Mouse (Mus musculus) limb, embryonic 11.5 days (tissue): ENCODE data around the gene H2-Q4. TPM values are rescaled to one million over a fixed set of nuclear protein-coding genes. Genes with fewer than 3 reads are reported as not detected.
"Not testable (repeated sequence)": the region's sequence is repeated elsewhere in the genome, so short reads cannot be mapped to it uniquely, and the experiment has no call there.

Source experiments
- ATAC-seq: fragments of 200-750 bp; cut with Nextera tagmentation; 2 replicates; pipeline ENCODE4 v1.8.0; 2017; ENCODE audit warnings: low read depth; ENCODE audit not compliant: insufficient number of reproducible peaks, low FRiP score, low TSS enrichment
- DNase-seq: peaks from one replicate; pipeline ENCODE4 v3.0.0-alpha.2; 2015; ENCODE audit warnings: low spot score
- H3K27ac ChIP-seq: fragments of 300-500 bp; sonication (generic); replicated peaks from 2 replicates; pipeline ENCODE4 v1.5.1; 2014; ENCODE audit warnings: low read depth, mild to moderate bottlenecking, low read length
- H3K27me3 ChIP-seq: fragments of 300-500 bp; sonication (generic); 2 replicates; pipeline ENCODE4 v1.6.1; 2014; ENCODE audit warnings: mild to moderate bottlenecking, low read length, mixed read lengths; ENCODE audit not compliant: control insufficient read depth, insufficient read depth
- H3K36me3 ChIP-seq: fragments of 300-500 bp; sonication (generic); 2 replicates; pipeline ENCODE4 v1.6.1; 2014; ENCODE audit warnings: mild to moderate bottlenecking, low read length, moderate library complexity, mixed read lengths; ENCODE audit not compliant: control insufficient read depth, insufficient read depth
- H3K4me1 ChIP-seq: fragments of 300-500 bp; sonication (generic); 2 replicates; pipeline ENCODE4 v1.6.1; 2014; ENCODE audit warnings: low read length, mixed read lengths; ENCODE audit not compliant: control insufficient read depth, insufficient read depth
- H3K4me2 ChIP-seq: fragments of 300-500 bp; sonication (generic); 2 replicates; pipeline ENCODE4 v1.6.1; 2014; ENCODE audit warnings: low read depth, mild to moderate bottlenecking, moderate library complexity; ENCODE audit not compliant: severe bottlenecking
- H3K4me3 ChIP-seq: fragments of 300-500 bp; sonication (generic); 2 replicates; pipeline ENCODE4 v1.5.1; 2014; ENCODE audit warnings: low read depth, low read length
- H3K9ac ChIP-seq: fragments of 300-500 bp; sonication (generic); 2 replicates; pipeline ENCODE4 v1.6.1; 2014; ENCODE audit warnings: mild to moderate bottlenecking, low read length
- H3K9me3 ChIP-seq: fragments of 300-500 bp; sonication (generic); 2 replicates; pipeline ENCODE4 v1.6.1; 2016; ENCODE audit warnings: low read length; ENCODE audit not compliant: control insufficient read depth
- WGBS: fragments of 180-500 bp; shearing (Covaris S2); extraction: QIAGEN DNeasy Blood & Tissue Kit; methylation state at CpG from one replicate; pipeline ENCODE4 v1.1.7; 2014; 5-methylcytosine and 5-hydroxymethylcytosine counted together
- polyA plus RNA-seq: library from polyadenylated mRNA; unstranded; fragments of >200 nt; fragmentation: Nextera tagmentation; extraction: Ambion mirVana; gene quantifications from 2 replicates; pipeline ENCODE4 v1.2.1, GENCODE M21; 2014

The H2-Q4 gene
- polyA plus RNA-seq, 1 experiment from 2014 or later = 3.6 TPM

- Histone ChIP-seq H3K4me1 (no peaks in the 10 kb centered on the region), H3K9ac (no peak overlapping the region), H3K9me3 (no peaks in the 10 kb centered on the region), H3K27me3 (peaks cover 12% of the 10 kb centered on the region), H3K36me3 (no peaks in the 10 kb centered on the region), H3K4me2 (no peak overlapping the region), H3K27ac (no peak overlapping the region), H3K4me3 (no peak overlapping the region)
- DNase-seq (peak; percentile 10), ATAC-seq (no peak)
- WGBS = 49% methylated on average over 1 of the region's 1 CpGs
These were observed 22.3 kb upstream of the H2-Q4 start for GRCm38 (mm10) chr17:35357086-35357485.

- Histone ChIP-seq H3K9ac (0 out of 2 replicates have a peak overlapping the region, but pooled peaks have one; percentile 22), H3K4me2 (peak overlapping the region; percentile 74), H3K36me3 (no peaks in the 10 kb centered on the region), H3K4me1 (no peaks in the 10 kb centered on the region), H3K9me3 (no peaks in the 10 kb centered on the region), H3K4me3 (peak overlapping the region; percentile 31), H3K27ac (no peak overlapping the region), H3K27me3 (peaks cover 12% of the 10 kb centered on the region)
- peak; percentile 31 for DNase-seq
- 9% methylated on average over 38 of the region's 38 CpGs for WGBS
- no peak for ATAC-seq
These were observed 20.5 kb upstream of the H2-Q4 start for GRCm38 (mm10) chr17:35358763-35359469.

GRCm38 (mm10) chr17:35359470-35359862 is 20.0 kb upstream of the H2-Q4 start:
- no peak overlapping the region for H3K27ac ChIP-seq
- H3K9ac ChIP-seq = 0 out of 2 replicates have a peak overlapping the region, but pooled peaks have one; percentile 22
- ATAC-seq (no peak), DNase-seq (no peak)
- no peaks in the 10 kb centered on the region for H3K4me1 ChIP-seq
- H3K4me2 ChIP-seq = peak overlapping the region; percentile 74
- 15% methylated on average over 21 of the region's 21 CpGs for WGBS
- H3K36me3 ChIP-seq = no peaks in the 10 kb centered on the region
- no peaks in the 10 kb centered on the region for H3K9me3 ChIP-seq
- peak overlapping the region; percentile 31 for H3K4me3 ChIP-seq
- peaks cover 12% of the 10 kb centered on the region for H3K27me3 ChIP-seq

DNA sequence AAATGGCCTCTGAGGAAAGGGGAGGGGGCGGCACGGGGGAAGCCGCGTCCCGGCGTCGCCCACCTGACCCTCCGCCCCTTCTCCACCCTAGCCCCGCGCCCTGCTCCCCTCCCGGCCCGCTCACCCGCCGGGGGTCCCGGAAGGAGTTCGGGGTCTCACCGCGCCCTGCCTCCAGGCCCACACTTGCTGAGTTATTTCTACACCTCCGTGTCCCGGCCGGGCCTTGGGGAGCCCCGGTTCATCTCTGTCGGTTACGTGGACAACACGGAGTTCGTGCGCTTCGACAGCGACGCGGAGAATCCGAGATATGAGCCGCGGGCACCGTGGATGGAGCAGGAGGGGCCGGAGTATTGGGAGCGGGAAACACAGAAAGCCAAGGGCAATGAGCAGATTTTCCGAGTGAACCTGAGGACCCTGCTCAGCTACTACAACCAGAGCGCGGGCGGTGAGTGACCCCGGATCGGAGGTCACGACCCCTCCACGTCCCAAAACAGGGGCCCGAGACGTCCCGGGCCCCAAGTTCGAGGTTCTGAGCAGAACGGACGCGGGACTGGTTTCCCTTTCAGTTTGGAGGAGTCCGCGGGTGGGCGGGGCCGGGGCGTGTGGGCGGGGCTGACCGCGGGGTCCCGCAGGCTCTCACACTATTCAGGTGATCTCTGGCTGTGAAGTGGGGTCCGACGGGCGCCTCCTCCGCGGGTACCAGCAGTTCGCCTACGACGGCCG is 473 bp downstream of the H2-Q4 start:
- DNase-seq (peak; percentile 61), ATAC-seq (peak; percentile 73)
- Histone ChIP-seq H3K36me3 (no peaks in the 10 kb centered on the region), H3K9me3 (no peaks in the 10 kb centered on the region), H3K4me3 (peak overlapping the region; percentile 61), H3K4me2 (peak overlapping the region; percentile 90), H3K9ac (peak overlapping the region; percentile 64), H3K27me3 (no peaks in the 10 kb centered on the region), H3K4me1 (no peaks in the 10 kb centered on the region), H3K27ac (no peak overlapping the region)
- WGBS = 1% methylated on average over 66 of the region's 70 CpGs

- not testable (repeated sequence) for H3K9me3 ChIP-seq, H3K4me3 ChIP-seq, H3K4me2 ChIP-seq, H3K27ac ChIP-seq, H3K36me3 ChIP-seq, H3K9ac ChIP-seq, H3K4me1 ChIP-seq, ATAC-seq, H3K27me3 ChIP-seq
- WGBS = 6% methylated on average over 7 of the region's 7 CpGs
- DNase-seq = peak; percentile 76
These were observed 10.4 kb downstream of the H2-Q4 start for GRCm38 (mm10) chr17:35389796-35390195.

GRCm38 (mm10) chr17:35392671-35393070 is 13.3 kb downstream of the H2-Q4 start:
- not testable (repeated sequence) for H3K27me3 ChIP-seq, ATAC-seq, H3K27ac ChIP-seq, H3K9ac ChIP-seq, H3K36me3 ChIP-seq, DNase-seq, H3K4me1 ChIP-seq, H3K4me2 ChIP-seq, H3K9me3 ChIP-seq, H3K4me3 ChIP-seq
- 73% methylated on average over 2 of the region's 2 CpGs for WGBS

DNA sequence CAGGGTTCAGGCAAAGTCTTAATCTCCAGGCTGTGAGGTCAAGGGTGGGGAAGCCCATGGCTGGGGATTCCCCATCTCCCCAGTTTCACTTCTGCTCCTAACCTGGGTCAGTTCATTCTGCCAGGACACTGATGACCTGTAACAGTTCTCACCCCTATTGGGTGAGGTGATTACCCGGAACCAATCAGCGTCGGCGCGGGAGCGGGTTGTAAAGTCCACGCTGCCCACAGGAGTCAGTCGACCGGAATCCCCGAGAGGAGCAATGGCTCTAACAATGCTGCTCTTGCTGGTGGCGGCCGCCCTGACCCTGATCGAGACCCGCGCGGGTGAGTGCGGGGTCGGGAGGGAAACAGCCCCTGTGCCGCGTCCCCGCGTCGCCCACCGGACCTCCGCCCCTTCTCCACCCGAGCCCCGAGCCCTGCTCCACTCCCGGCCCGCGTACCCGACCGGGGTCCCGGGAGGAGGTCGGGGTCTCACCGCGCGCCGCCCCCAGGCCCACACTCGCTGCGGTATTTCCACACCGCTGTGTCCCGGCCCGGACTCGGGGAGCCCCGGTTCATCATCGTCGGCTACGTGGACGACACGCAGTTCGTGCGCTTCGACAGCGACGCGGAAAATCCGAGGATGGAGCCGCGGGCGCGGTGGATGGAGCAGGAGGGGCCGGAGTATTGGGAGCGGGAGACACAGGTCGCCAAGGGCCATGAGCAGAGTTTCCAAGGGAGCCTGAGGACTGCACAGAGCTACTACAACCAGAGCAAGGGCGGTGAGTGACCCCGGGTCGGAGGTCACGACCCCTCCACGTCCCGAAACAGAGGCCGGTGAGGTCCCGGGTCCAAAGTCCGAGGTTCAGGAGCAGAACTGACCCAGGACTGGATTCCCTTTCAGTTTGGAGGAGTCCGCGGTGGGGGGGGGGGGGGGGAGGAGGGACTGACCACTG is 14.7 kb downstream of the H2-Q4 start:
- H3K36me3 ChIP-seq, H3K27me3 ChIP-seq, H3K4me1 ChIP-seq, H3K9ac ChIP-seq, H3K27ac ChIP-seq, H3K9me3 ChIP-seq: not testable (repeated sequence)
- 3% methylated on average over 38 of the region's 75 CpGs for WGBS
- peak; percentile 78 for ATAC-seq
- H3K4me3 ChIP-seq = peak overlapping the region; percentile 17; the same call in 1 of the 2 replicates
- peak; percentile 23 for DNase-seq
- peak overlapping the region; percentile 35 for H3K4me2 ChIP-seq

DNA sequence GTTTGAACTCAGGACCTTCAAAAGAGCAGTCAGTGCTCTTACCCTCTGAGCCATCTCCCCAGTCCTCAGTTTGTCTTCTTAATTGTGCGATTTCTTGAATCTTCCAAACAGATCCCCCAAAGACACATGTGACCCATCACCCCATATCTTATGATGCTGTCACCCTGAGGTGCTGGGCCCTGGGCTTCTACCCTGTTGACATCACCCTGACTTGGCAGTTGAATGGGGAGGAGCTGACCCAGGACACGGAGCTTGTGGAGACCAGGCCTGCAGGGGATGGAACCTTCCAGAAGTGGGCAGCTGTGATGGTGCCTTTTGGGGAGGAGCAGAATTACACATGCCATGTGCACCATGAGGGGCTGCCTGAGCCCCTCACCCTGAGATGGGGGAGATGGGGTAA is 17.5 kb downstream of the H2-Q4 start:
- DNase-seq, H3K36me3 ChIP-seq, H3K9me3 ChIP-seq, H3K4me1 ChIP-seq, H3K27ac ChIP-seq, ATAC-seq, H3K4me2 ChIP-seq, H3K9ac ChIP-seq, H3K27me3 ChIP-seq, H3K4me3 ChIP-seq: not testable (repeated sequence)
- WGBS = 93% methylated on average over 2 of the region's 2 CpGs
